Mouse (Mus musculus) olfactory bulb, adult 2 months (tissue): ENCODE measurements around the gene Ganab.

ENCODE experiments used
- CTCF ChIP-seq: fragments of 200-500 bp; IDR thresholded peaks from 2 replicates; pipeline ENCODE4 v1.5.1; 2012; ENCODE audit warnings: low read depth, mild to moderate bottlenecking, low read length, moderate library complexity; ENCODE audit not compliant: insufficient read depth
- POLR2A ChIP-seq: fragments of 200-500 bp; IDR thresholded peaks from 2 replicates; pipeline ENCODE4 v1.6.1; 2012; ENCODE audit warnings: mild to moderate bottlenecking, low read depth, low read length, moderate library complexity; ENCODE audit not compliant: insufficient read depth

DNA sequence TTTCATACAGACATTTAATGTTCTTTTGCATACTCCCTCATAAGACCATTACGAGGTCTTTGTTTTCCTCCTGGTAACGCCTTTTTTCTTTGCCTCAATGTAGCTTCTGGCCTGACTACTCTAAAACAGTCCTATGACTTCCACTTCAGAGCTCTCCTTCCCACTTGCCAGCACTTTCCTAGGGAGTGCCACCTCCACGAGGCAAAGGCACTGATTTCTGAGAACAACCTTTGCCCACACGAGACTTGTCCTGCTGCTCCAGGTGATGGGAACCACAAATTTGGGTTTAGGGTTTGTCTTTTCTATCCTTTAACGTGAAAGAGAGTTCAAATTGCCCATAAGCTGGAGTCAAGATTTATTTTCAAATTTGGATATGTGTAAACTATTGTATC is 68.3 kb downstream of the Ganab start:
- no peak for TF ChIP-seq CTCF
- TF ChIP-seq POLR2A = no peak
